Mouse (Mus musculus) megakaryocyte progenitor cell, adult 5-6 weeks (primary cell): ENCODE measurements around the gene Hlf. TPM values are rescaled to one million over a fixed set of nuclear protein-coding genes. Genes with fewer than 3 reads are reported as not detected.

Experiments
- ATAC-seq: replicated peaks from 2 replicates; pipeline ENCODE4 v1.8.0; 2016; ENCODE audit warnings: mild to moderate bottlenecking, moderate TSS enrichment, inconsistent platforms; ENCODE audit not compliant: poor library complexity
- total RNA-seq, 2 experiments: library from RNA; stranded (forward) in 1 of 2; stranded (reverse) in 1 of 2; fragments of 157-497, 149-512 nt in 1 of 2; fragments of 200-1000 nt in 1 of 2; gene quantifications; 2 replicates each; pipeline versions ENCODE4 v1.2.3 to v1.2.4; 2015 to 2017

Gene Hlf
- total RNA-seq, 2 experiments from 2014 or later, result 2.5 to 20.0 TPM

GRCm38 (mm10) chr11:90345746-90346145 is 44.9 kb downstream of the Hlf start:
- ATAC-seq, result no peak

DNA sequence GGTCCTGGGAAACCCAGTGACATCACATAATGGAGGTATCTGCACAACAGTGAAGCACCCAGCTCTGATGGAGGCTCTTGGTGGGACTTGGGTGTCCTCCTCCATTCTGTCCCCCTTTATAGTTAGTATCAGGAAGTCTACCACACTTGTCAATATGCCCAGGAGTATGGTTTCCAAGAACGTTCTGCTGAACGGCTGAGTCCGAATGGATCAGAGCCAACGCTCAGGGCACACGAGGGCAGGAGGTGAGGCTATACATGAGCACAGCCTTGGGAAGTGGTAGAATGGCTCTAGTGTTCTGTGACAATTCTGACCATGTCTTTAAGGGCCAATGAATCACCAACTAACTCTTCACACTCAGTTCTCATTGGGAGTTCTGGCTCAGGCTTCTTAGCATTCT is 47.8 kb downstream of the Hlf start:
- no peak for ATAC-seq

DNA sequence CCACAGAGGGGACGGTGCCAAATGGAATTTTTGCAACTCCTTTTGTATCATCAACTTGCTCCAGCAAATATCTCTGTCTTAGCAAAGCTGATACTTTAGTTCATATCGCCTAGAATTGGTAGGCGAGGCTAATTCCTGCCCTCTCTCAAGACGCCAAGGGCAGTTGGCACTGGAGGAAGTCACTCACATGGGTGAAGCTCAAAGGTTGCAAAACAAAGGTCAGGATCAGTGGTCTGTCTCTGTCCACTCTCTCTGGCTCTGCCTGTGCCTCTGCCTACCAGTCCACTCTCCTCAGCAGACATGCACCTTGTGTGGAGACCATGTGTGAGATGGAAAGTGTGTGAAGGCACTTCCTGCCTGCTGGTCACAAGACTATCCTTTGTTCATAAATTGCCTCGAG is 48.4 kb downstream of the Hlf start:
- no peak for ATAC-seq

GRCm38 (mm10) chr11:90340836-90341235 is 49.9 kb downstream of the Hlf start:
- ATAC-seq, result no peak

DNA sequence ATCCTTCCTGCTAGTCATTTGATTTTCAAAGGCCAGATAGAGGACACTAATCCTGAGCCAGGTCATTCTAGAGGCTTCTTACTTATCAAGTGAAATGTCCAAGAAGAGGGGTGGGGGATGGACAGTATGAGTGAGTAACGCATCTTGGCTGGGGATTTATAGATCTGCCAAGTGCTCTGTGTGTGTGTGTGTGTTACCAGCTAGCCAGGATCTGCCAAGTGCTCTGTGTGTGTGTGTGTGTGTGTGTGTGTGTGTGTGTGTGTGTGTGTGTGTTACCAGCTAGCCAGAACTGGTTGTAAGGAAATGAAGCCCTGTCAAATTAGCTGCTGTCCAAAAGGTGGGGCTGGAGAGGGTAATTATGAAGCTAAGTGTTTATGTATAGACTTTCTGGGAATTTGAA is 55.9 kb downstream of the Hlf start:
- no peak for ATAC-seq

- no peak for ATAC-seq
Measured at GRCm38 (mm10) chr11:90332737-90333136, 58.0 kb downstream of the Hlf start.

DNA sequence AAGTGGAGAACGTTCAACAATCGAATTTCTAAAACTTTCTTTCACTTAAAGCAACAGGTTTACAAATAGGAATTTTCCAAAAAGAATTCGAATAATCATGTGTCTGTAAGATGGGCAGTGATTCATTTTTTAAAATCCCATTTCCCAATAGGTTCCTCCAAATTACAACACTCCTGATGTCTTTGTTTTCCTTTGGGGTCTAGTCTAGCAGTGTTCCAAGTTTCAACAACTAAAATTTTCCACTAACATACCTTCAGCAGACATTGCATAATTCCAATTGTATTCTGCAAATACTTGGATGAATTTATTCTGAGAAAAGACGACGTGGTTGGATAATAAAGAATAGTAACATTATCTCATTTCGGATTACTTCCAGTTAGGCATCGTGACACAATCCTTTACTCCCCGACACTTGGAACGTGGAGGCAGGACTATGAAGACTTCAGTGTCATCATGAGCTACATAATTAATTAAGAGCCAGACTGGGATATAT is 60.4 kb downstream of the Hlf start:
- ATAC-seq, result no peak

GRCm38 (mm10) chr11:90326836-90327235 is 63.9 kb downstream of the Hlf start:
- no peak for ATAC-seq

DNA sequence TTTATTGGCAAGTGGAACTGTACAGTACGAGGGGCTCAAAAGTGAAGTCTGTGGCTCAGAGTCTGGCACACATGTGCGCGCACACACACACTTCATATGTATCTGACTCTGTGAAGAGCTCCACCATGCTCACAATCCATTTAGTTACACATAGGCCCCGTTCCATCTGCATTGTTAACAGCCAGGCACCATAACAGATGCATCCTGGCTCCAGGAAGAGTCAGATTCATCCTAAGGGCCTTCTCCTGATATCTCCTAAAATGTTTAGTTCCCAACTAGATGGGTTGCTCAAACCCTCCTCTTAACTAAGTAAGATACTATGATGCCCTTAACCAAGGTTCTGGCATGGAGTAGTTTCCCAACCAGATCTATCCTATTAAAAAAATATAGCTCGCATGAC is 64.5 kb downstream of the Hlf start:
- ATAC-seq, result no peak

GRCm38 (mm10) chr11:90324597-90324996 is 66.1 kb downstream of the Hlf start:
- ATAC-seq, result no peak

GRCm38 (mm10) chr11:90320922-90321321 is 69.8 kb downstream of the Hlf start:
- no peak for ATAC-seq

DNA sequence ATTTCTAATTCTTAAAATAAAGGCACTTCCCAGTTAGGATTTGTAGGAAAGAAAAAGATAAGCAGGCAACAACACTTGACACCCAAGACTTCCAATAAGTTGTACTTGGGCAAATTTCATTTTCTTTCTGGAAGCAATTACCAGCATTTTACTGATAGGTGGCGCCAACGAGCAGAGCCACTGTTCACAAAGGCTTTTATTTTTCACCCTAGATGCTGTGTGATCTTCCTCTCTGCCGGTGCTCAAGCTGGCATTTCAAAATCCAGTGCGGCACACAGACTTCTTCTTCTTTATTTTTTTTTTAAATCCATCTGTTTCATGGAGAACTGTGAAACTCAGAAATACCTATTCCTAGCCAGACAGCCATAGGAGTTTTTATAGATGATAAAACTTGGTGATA is 73.2 kb downstream of the Hlf start:
- peak; percentile 85 for ATAC-seq

- no peak for ATAC-seq
Measured at GRCm38 (mm10) chr11:90314606-90315005, 76.1 kb downstream of the Hlf start.

DNA sequence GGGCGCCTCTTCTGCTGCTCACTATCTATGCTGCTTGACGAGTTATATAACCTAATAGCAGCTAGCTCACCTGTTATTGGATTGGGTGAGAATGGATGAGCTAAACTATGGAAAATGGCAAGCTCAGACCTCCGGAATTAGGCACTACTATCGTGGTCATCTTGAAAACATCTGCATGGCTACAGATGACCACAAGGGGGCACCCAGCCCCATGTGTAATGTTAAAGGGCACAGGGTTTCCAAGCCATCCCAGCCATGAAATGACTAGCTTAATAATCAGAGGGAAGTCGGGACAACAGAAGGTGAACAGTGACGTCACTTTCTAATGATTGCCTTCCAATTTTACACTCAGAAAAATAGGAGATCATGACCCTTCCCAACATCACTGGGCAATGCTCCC is 83.7 kb downstream of the Hlf start:
- peak; percentile 86 for ATAC-seq

DNA sequence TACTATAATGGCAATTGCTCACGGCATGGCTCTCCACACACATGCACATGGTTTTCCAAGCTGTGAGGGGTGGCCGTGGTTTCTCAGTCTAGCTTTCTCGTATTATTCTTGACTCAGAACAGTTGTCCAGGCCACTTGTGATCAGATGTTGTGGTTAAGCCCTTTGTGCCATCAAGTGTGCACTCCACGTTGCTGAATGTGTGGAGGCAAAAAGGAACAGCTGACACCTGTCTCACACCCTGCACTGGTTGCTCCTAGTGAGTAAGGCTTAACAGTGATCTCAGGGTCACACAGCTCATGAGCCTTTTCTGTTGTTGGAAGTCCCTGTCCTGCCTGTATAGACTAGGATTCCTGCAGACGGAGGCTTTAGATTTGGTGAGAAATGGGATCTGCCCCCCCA is 84.6 kb downstream of the Hlf start:
- ATAC-seq, result no peak

- ATAC-seq, result 0 out of 2 replicates have a peak, but pooled peaks have one; percentile 17
Measured at GRCm38 (mm10) chr11:90294622-90295021, 96.1 kb downstream of the Hlf start.

DNA sequence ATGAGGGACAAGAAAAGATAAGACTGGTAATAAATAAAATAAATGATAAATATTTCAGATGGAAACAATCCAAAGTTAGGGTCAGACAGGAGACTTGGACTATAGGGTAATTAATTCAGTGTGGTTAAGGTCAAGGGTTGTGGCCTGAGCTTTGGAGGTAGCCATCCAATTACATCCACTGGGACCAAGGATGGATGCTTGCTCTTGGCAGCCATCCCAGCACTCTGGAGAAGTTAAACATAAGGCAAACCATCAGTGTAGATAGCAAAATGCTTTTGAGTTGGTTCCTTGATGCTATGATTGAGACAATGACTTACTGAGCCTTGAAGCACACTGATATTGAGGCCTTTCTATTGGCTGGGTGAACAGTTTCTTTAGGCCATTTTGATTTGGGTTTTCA is 97.9 kb downstream of the Hlf start:
- ATAC-seq, result no peak

DNA sequence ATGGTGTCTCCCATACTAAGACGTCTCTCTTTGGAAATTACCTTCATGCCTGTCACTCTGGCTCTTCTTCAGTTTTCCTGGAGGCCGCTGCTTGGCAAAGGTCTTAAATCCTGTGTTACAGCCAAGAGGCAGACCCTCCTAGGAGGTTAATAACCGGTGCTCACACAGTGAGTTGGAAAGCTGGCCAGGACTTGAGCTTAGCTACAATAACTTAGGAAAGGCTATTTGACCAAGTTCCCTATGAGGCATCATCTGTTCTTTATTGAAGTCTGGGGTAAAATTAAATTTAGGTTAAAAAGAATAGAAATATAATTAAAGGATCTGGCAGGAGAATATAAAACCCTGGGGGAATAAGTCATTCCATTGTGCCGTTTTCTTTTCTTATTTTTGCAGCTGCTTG is 99.5 kb downstream of the Hlf start:
- ATAC-seq, result no peak

DNA sequence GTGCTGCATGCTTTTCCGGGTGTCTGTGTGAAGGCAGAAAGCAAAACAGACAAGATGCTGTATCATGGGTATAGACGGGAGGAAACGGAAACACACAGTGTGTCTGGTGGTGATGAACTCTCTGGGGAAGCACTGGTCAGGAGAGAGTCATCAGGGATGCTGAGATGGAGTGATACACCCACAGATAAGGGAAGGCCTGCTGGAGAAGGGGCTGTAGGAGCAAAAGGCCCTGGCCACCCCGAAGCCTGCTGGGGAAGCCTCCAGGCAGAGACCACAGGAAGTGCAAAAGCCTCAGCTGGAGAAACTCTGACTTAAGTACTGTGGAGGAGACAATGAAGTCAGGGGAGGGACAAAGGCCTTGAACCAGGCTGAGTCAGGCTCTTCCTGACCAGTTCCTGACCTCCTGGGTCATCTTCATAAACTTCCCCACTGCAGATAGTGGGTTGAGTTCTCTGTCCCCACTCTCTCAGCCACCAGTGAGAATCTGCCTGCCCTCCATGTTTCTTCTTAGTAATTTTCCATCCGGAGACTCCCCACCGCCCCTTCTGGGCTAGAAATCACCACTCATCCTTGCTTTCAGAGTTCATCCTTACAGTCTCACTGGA is 104.0 kb downstream of the Hlf start:
- ATAC-seq, result no peak
